Mouse (Mus musculus): ENCODE measurements around the gene Gm14399. TPM values are rescaled to one million over a fixed set of nuclear protein-coding genes. Genes with fewer than 3 reads are reported as not detected.

Gm14399 gene
- total RNA-seq (2023): 3.0 TPM

GRCm38 (mm10) chr2:175141993-175142295 is at the start of gene Gm14399:
Gm14399 (minus strand) TSS chr2:175142012.

GRCm38 (mm10) chr2:175175401-175176180 is 33.8 kb upstream of the Gm14399 start, which contains the start of gene Gm14443:
Gm14443 (minus strand) TSS chr2:175175871.

Other genes with a start within 250 kb of the Gm14399 start
- not detected for gene Gm14444, start 131.8 kb downstream of the Gm14399 start, total RNA-seq (2023)
- gene Gm14393, start 74.2 kb downstream of the Gm14399 start, total RNA-seq (2023): not detected
- gene Gm14443, start 33.9 kb upstream of the Gm14399 start, total RNA-seq (2023): not detected
- gene Gm14391, start 64.9 kb upstream of the Gm14399 start, total RNA-seq (2023): 14.0 TPM
- 4.8 TPM for gene Gm14440, start 133.1 kb upstream of the Gm14399 start, total RNA-seq (2023)
- 9.3 TPM for gene Gm4631, start 196.2 kb upstream of the Gm14399 start, total RNA-seq (2023)
- 1.6 TPM for gene Zfp968, start 230.4 kb upstream of the Gm14399 start, total RNA-seq (2023)